ENCODE assay signal across 23 mouse cellular contexts in genomic region chr15:52994351-52994750, GRCm38 (mm10).
"Had no signal": no experiment of that assay in that cellular context is flagged by ENCODE, and none has a peak within 500 bp of the region (broad histone marks: within the 10 kb centered on the region; RNA-seq: fewer than 3 reads in every experiment).

No protein-coding gene starts in this region.

- H3K27ac ChIP-seq: heart, embryonic 10.5 days; hindbrain, embryonic 10.5 days; hindbrain, embryonic 12.5 days; hindbrain, embryonic 14.5 days; intestine, embryonic 15.5 days; layer of hippocampus, adult 2 months; limb, embryonic 10.5 days; limb, embryonic 12.5 days; liver, embryonic 12.5 days; liver, embryonic 14.5 days had no signal

- H3K27me3 ChIP-seq: heart, embryonic 12.5 days; hindbrain, embryonic 12.5 days; intestine, embryonic 15.5 days; limb, embryonic 12.5 days; liver, embryonic 12.5 days had no signal

- H3K4me1 ChIP-seq: heart, embryonic 10.5 days; heart, embryonic 12.5 days; hindbrain, embryonic 10.5 days; hindbrain, embryonic 12.5 days; intestine, embryonic 15.5 days; limb, embryonic 10.5 days; limb, embryonic 12.5 days; liver, embryonic 12.5 days had no signal

- ATAC-seq: hindbrain, embryonic 16.5 days; inflammation-experienced regulatory T-cells, adult 6 months; intestine, embryonic 15.5 days; intestine, postnatal 0 days; liver, embryonic 12.5 days had no signal

- DNase-seq: gastrocnemius, postnatal 14 days; gastrocnemius, postnatal 36 days; heart, adult 11 months; heart, postnatal 10 days; heart, postnatal 4 days; kidney, adult 8-10 months; kidney, postnatal 10 days; kidney, postnatal 25 days; kidney, postnatal 4 days had no signal

- H3K36me3 ChIP-seq: heart, embryonic 10.5 days; heart, embryonic 12.5 days; hindbrain, embryonic 10.5 days; hindbrain, embryonic 12.5 days; intestine, embryonic 15.5 days; limb, embryonic 10.5 days; limb, embryonic 12.5 days; liver, embryonic 12.5 days had no signal

- H3K4me3 ChIP-seq: heart, embryonic 10.5 days; heart, embryonic 12.5 days; hindbrain, embryonic 10.5 days; hindbrain, embryonic 12.5 days; intestine, embryonic 15.5 days; layer of hippocampus, adult 2 months; limb, embryonic 10.5 days; limb, embryonic 12.5 days; liver, embryonic 12.5 days had no signal
